Mouse (Mus musculus) left cerebral cortex, adult 18-20 months (tissue): ENCODE data around the gene Dnajc24. TPM values are rescaled to one million over a fixed set of nuclear protein-coding genes. Genes with fewer than 3 reads are reported as not detected.

Experiments used
- DNase-seq, 2 experiments: peaks; one replicate each; pipeline ENCODE4 v3.0.0; 2021 to 2022; ENCODE audit warnings: low spot score in 2 of 2, mixed read lengths in 1 of 2
- long read RNA-seq, 2 experiments: library from polyadenylated mRNA; stranded (forward); transcript quantifications; one replicate each; pipeline ENCODE4 v2.0.0; 2021
- total RNA-seq, 2 experiments: library from RNA; stranded (reverse); gene quantifications; 2 replicates each; pipeline ENCODE4 v1.2.3; 2021

Gene Dnajc24
- total RNA-seq: 10 to 100 TPM; 20.4 to 22.3 TPM
- long read RNA-seq, experiment 1, transcript Dnajc24-201 (5 exons, 1,197 nt): major isoform, 21 of 25 reads
- long read RNA-seq, experiment 1, partial matches to known transcripts: 0 of 25 reads
- long read RNA-seq, experiment 1, other reads (novel, unspliced or antisense): 1 of 25 reads
- long read RNA-seq, experiment 2, transcript Dnajc24-201 (5 exons, 1,197 nt): major isoform, 14 of 15 reads
- long read RNA-seq, experiment 2, partial matches to known transcripts: 0 of 15 reads
- long read RNA-seq, experiment 2, other reads (novel, unspliced or antisense): 0 of 15 reads

DNA sequence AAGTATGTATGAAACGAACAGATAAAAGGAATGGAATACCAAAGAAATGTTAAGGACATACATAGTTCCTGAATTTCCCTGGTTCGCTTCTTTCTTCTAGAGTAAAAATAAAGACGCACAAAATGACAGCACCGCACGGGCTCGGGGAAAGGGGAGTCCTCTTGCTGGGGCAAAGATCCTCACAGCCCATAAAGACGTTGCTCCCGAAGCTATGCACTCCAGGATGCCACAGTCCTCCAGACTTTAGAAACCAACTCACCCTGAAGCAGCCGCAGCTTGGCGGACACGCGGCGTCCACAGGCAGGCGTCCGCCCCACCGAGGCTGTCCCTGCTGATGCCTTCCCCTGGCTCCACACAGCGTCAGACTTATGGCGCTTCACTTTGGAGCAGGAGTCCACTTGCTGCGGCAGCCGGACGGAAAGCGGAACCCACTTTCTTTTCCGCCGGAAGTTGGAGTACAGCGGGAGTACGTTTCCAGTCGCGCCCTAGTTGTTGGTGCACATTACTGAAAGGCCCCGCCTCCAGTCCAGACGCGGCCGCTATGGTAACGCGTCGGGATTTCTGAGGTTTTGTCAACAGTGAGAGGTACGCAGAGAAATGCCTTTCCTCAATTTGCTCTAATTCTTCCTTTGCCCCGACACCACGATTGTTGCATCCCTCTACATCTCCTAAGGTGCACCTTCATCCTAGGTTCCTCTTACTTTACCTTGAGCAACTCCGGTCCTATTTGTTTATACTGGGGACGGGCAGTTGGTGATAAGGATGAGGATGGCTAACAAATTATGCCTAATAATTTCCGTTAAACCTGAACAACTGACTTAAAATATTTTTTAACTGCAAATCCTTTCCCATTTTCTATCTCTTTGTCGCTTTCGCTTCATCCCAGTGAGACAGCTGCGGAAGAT is at the start of gene Dnajc24:
Gene Dnajc24 (minus strand): TSS at position 715 of the 905 bp plus-strand sequence.
- peak; percentile 90 to 92 for DNase-seq

DNA sequence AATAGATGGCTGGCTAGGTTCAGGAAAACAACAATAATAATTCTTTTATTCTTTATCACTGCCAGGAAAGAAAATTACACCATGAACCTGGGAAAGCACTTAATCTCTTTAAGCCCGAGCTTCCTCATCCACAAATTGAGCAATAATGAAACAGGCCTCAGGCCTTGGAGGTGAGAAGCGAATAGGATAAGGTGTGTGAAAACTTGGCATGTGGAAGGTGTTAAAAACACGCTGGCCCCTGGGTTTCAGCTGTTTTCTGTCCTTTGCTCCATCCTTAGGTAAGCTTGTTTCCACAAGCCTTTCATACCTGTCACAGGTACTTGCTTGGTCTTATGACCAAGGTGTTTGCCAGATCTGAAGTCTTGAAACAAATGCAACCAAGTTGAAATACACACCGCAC is 43.3 kb upstream of the Dnajc24 start:
- DNase-seq: no peak

DNA sequence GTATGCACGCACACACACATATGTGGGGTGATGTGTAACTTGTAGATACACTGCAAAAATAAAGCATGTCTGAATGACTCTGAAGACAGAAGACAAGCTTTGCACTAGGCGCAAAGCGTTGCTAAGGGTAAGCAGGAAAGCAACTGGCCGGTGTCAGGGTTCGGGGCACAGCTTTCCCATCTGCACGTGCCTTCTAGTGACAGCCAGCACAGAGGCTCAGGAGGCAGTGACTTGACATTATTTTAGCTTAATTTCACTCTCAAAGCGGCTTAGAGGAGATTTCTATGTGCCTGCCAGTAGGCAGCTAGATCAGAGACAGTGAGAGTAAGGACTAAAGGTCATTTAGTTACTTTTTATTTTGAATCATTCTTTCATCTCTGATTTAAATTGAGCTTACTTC is 39.1 kb upstream of the Dnajc24 start:
- no peak for DNase-seq

DNA sequence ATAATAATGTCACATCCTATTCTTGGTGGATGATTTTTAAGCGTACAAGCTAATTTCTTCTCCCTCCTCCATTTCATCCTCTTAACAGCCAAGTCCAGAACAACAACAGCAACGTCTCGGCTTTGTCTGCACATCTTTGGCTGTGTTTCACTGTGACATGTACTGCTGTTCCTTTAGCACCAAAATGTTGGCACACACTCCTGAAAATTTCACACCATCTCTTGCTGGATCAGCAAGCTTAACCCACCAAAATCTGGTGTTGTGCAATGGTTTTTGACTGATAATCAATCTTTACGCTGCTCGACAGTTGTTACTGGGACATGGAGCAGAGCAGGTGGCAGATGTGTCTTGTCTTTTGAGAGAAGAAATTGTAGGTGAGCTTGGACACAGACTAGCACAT is 38.6 kb upstream of the Dnajc24 start:
- no peak for DNase-seq

DNA sequence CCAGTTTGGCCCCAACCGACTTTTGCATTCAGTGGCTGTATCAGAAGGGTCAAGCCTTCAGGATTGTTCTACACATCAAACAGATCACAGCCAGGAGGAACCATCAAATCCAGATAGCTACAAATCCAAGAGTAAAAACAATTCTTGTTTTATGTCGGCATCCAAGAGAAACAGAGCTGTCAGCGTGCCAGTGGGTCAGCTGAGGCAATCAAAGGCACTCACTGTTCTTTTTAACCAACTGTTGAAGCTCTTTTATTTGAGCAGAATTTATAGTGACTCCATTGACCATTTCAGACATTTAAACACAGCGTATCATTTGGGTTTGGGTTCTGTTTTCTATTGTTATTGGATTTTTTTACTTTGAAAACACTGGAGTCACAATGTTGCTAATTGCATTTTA is 34.9 kb upstream of the Dnajc24 start:
- DNase-seq: peak in 1 of 2 experiments; percentile 14

DNA sequence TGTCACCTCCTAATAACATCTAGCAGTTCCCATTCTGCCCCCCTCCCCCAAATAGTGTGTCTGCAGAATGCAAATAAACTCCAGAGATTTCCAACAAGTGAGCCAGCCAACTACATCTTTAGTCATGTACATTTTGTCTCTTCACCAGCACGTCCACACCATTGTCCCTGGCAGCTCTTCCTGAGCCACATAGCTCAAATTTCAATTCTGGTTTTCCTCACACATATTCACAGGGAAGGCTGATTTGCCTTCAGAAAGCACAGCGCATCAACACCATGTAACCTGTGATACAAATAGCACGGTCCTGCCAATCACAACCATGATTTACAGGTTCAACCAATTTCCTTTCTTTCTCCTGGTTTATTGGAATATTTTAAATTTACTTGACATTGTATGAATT is 21.5 kb upstream of the Dnajc24 start:
- DNase-seq: no peak

DNA sequence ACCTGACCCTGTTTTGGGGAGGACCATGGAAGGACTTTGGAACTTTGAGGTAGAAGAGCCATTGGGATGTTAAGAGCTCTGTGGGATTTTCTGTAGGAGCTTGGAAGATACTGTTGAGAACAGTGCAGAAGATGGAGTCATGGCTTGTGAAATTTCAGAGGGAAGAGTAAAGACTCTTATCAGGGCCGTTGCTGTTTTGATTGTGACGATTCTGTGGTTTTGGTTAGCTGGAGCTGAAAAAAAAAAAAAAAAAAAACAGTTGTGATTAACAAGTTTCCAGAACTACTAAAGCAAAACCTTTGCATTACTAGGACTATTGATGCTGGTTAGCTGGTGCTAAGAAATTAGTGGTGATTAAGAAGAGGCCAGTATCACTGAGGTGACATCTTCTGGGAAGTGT is 5.1 kb upstream of the Dnajc24 start:
- DNase-seq: no peak

DNA sequence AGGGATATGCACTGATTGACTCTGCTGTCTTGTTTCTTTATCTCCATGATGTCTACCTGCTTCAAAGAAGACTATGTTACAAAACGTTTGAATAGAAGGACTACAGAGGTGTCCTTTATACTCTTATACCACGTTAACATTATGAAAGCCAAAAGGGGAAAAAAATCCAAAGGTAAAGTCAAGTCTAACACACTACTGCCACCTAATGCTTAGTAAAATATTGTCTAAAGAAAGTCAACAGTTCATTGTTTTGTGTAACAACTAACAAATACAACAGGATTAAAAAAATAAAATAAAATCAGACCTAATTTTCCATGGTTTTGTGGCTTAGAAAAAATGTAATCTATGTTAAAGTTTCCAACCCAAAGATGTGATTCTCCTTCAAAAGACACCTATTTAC is 15.3 kb downstream of the Dnajc24 start:
- no peak for DNase-seq

DNA sequence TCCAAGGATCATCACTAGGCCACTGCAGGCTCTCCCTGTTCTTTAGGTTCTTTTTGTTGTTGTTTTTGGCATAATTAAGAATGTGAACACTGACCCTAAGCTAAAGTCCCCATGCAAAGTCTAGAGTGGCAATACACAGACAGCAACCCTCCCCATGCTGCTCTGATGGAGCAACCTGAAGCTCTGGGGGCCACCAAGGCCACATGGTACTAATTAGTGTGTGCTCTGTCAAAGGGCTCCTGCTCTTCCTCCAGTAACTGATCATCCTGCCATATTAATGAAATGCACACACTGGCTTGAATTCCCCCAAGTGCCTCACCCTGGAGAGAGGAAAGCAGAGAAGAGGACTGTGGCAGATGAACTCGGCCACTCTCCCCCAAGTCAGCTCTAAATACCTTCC is 16.2 kb downstream of the Dnajc24 start:
- DNase-seq: no peak

DNA sequence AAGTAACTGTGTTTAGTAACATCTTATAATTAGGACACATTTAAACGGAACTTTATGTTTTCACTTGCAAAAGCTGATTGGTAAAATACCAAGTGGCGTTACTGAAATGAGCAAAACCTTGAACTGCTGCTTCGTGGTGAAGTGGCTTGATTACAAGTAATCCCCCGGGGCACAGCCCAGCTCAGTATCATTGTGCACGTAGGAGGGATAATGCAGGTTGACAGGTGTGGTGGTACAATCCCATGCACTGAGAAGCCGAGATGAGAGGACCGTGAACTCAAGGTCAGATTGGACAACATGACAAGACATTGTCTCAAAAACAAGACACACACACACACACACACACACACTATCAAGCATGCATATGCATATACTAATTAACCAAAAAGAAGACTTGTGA is 18.1 kb downstream of the Dnajc24 start:
- DNase-seq: no peak

DNA sequence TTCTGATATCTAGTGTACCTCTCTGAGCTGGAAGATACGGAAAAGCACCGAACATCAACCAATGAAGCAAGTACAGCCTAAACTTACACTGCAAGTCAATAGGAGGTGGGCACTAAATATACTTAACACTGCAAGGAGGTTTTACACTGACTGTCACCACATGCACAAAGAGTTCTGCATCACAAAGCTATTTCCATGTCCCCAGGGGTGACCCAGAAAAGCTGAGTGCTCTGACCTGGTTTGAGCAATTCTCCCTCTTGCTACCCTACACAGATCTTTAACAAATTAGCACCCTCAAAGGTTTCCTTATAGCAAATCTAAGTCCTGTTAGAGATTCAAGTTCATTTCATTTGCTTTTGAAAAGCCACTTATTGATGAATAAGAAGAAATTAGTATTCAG is 25.3 kb downstream of the Dnajc24 start:
- DNase-seq: no peak

DNA sequence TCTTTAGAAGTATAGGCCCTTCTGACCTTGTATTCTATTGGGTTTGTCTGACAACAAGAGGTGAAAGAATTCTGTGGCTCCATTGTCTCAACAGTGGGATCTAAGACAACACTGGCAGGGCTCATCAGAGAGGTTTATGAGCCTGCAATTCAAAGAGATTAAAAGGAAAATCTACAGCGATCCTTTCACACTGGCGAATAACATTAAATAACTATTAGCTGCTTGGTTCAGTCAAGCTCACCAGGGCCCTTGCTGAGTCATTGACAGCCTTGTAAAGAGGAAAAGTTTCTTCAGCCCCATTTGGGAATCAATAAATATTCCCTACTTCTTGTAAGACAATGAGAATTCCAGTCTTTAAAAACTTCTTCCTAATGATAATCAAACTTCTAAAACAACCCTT is 29.4 kb downstream of the Dnajc24 start:
- no peak for DNase-seq

DNA sequence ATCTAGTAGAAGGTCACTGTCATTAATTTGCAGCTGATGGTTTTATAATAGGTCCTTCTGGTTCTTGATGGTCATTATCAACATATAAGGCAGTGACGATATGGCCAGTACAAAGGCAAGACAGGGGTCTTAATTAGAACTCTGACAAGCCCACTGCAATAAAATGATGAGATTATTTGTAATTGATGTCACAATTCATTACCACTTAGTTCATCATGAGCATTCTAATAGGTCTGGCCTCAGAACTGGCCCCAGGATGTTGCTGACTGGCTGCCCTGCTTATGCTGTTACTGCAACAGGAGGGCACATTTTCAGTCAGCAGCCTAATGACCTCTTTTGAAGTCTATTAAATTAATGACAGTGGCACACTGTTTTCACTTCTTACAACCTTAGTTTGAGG is 39.9 kb downstream of the Dnajc24 start:
- DNase-seq: no peak

DNA sequence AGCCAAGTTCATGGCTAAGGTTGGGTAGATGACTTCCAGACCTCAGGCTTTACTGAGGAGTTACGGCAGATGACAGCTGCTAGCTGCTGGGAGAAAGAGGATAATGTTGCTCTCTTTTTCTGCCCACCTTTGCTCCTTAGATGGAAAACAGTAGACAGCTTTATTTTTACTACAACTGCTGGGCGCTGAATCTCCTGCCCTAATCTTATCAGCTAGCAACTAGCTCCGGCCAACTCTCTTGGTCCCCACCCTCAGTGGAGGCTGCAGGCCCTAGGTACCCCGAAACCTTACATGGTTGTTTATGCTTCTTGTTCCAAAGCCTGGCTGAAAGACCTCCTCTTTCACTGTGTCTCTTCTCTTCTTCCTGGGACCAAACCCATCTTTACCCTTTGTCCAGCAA is 49.5 kb downstream of the Dnajc24 start:
- DNase-seq: no peak

DNA sequence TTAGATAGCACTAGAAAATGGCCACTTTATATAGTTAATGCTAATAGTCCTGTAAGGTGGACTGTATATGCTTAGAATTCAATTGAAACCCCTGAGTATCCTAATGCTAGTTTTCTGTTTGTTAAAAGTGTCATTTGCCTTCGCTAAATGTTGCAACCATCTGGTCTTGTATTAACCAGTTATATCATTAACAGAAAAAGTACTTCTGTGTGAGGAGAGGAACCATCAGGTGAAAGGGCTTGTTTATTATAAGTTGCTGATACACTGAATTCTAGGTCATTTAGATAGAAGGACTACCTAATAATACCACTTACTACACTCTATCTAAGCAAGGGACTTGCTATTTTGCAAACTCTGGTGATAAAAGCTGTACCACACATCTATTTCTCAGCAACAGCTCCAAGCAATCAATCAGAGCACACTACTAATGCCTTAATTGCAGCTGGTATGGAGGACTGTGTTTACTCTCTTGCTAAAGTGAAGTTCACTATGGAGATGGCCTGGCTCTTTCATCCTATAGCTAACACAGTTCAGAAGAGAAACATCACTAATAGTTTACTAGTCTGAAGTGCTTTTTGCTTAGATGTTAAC is 51.9 kb downstream of the Dnajc24 start:
- DNase-seq: no peak

DNA sequence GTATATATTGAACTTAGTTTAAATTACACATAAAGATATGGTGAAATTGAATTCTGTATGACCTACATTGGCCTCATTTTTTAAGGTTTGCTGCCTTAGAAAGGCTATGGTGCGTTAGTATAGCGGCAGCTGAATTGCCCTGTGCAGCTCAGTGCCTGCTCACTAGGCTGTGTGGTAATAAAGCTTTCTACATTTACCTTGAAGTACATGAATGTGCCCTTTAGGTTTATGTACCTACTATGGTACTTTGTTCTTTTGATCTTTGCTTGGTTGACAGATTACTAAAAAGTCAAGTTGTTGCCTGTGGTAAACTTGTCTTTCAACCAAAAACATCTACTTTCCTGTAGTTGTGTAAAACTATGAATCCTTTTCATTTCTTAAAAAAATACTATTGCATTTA is 53.2 kb downstream of the Dnajc24 start:
- DNase-seq: no peak

DNA sequence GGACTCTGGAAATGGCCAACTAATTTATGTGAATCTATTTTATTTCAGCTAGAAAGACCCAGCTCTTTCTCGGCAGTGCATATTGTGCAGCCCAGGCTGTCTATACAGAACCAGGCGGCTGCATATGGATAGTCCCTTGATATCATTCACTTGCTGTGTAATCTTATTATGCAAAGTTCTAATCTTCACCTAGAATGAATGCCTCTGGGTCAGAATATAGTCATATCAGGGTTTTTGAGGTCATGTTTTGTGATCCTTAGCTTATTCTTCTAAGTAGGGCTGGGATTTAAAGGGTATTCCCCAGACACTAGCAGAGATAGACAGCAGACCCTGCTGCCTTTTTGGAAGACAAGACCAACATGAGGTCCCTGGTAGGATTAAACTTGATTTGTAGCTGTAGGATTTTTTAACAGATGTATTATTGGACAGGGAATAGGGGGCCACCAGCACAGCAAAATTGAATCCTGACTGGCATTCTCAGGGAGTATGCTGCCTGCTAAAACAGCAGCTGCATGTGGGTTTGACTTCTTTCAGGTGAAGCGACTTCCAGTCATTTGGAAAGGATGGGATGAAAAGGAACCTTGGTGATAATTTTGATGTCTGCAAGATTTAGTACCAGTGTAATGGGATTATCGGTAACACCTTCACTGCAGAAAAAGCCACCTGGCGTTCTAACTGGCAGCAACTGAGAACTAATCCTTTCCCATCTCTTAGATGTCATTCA is 85.6 kb downstream of the Dnajc24 start:
- DNase-seq: no peak
